Mouse (Mus musculus): Measurements from ENCODE around the gene Carmil2. TPM values are rescaled to one million over a fixed set of nuclear protein-coding genes. Genes with fewer than 3 reads are reported as not detected.

Gene Carmil2
- total and polyA plus RNA-seq, 2 experiments from 2014 or later: 6.0 to 30.5 TPM

- Histone ChIP-seq H3K36me3 (ENCODE audit: insufficient read depth, low read length) (peaks cover 24% of the 10 kb centered on the region; the same call in 1 of the 2 replicates), H3K4me1 (ENCODE audit: insufficient read depth, low read length) (peaks cover 11% of the 10 kb centered on the region), H3K9me3 (ENCODE audit: low read length) (no peaks in the 10 kb centered on the region), H3K9ac (replicated peaks; ENCODE audit: low read length) (peak within 1 kb of the TSS; percentile 53), H3K4me3 (ENCODE audit: low read length) (peak within 1 kb of the TSS; percentile 72), H3K27ac (peak within 1 kb of the TSS; percentile 92), H3K27me3 (ENCODE audit: insufficient read depth, low read length) (no peaks in the 10 kb centered on the region), H3K4me2 (ENCODE audit: low read depth, low read length) (peak within 1 kb of the TSS; percentile 98)
- ATAC-seq (peak; percentile 80), DNase-seq (ENCODE audit: low spot score) (peak; percentile 97)
- peak; percentile 34 for TF ChIP-seq CTCF (IDR thresholded peaks at IDR 0.05; ENCODE audit: low read depth)
- under 1% methylated on average over 57 of the region's 60 CpGs for WGBS
These were observed 15.1 kb downstream of the Carmil2 start, which contains the start of the genes Acd and Pard6a for GRCm38 (mm10) chr8:105700966-105701824. Gene Acd, minus strand, starts transcription at chr8:105701102. Gene Pard6a, plus strand, starts transcription at chr8:105701148.

DNA sequence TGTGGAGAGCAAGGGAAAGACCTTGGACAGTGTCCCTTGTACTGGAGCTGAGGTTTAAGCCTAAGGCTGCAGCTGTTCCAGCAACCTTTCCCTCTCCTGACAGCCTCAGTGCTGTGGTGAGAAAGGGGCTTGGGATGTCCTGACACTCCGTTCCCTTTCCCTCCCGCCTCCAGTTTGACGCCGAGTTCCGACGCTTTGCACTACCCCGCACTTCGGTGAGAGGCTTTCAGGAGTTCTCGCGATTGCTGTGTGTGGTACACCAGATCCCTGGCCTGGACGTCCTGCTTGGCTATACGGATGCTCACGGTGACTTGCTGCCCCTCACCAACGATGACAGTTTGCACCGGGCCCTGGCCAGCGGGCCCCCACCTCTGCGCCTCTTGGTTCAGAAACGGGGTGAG lies 15.9 kb downstream of the Carmil2 start:
- peaks cover 19% of the 10 kb centered on the region; the same call in 1 of the 2 replicates for H3K36me3 ChIP-seq (ENCODE audit: insufficient read depth, low read length)
- no peaks in the 10 kb centered on the region for H3K27me3 ChIP-seq (ENCODE audit: insufficient read depth, low read length)
- 31% methylated on average over 18 of the region's 18 CpGs for WGBS
- ATAC-seq (peak; percentile 10; the same call in 1 of the 2 replicates), DNase-seq (ENCODE audit: low spot score) (peak; percentile 38)
- H3K9me3 ChIP-seq (ENCODE audit: low read length): no peaks in the 10 kb centered on the region
- peaks cover 19% of the 10 kb centered on the region for H3K4me1 ChIP-seq (ENCODE audit: insufficient read depth, low read length)
- peak overlapping the region; percentile 92 for H3K27ac ChIP-seq
- peak overlapping the region; percentile 98 for H3K4me2 ChIP-seq (ENCODE audit: low read depth, low read length)
- TF ChIP-seq CTCF (IDR thresholded peaks at IDR 0.05; ENCODE audit: low read depth): no peak
- H3K4me3 ChIP-seq (ENCODE audit: low read length): peak overlapping the region; percentile 72
- peak overlapping the region; percentile 53 for H3K9ac ChIP-seq (replicated peaks; ENCODE audit: low read length)

- no peak overlapping the region for H3K4me3 ChIP-seq (ENCODE audit: low read length)
- H3K27me3 ChIP-seq (ENCODE audit: insufficient read depth, low read length): no peaks in the 10 kb centered on the region
- H3K4me2 ChIP-seq (ENCODE audit: low read depth, low read length): no peak overlapping the region
- peaks cover 19% of the 10 kb centered on the region for H3K4me1 ChIP-seq (ENCODE audit: insufficient read depth, low read length)
- ATAC-seq: no peak
- DNase-seq (ENCODE audit: low spot score): no peak
- H3K9me3 ChIP-seq (ENCODE audit: low read length): no peaks in the 10 kb centered on the region
- H3K27ac ChIP-seq: no peak overlapping the region
- H3K36me3 ChIP-seq (ENCODE audit: insufficient read depth, low read length): peaks cover 14% of the 10 kb centered on the region; the same call in 1 of the 2 replicates
- no peak for TF ChIP-seq CTCF (IDR thresholded peaks at IDR 0.05; ENCODE audit: low read depth)
- no peak overlapping the region for H3K9ac ChIP-seq (replicated peaks; ENCODE audit: low read length)
- WGBS: 94% methylated on average over 24 of the region's 24 CpGs
These were observed 16.8 kb downstream of the Carmil2 start for GRCm38 (mm10) chr8:105702731-105703415.

- no peak for ATAC-seq
- H3K27ac ChIP-seq: no peak overlapping the region
- H3K36me3 ChIP-seq (ENCODE audit: insufficient read depth, low read length): 0 out of 2 replicates have a peak, but pooled peaks cover 4% of the 10 kb centered on the region
- H3K4me3 ChIP-seq (ENCODE audit: low read length): no peak overlapping the region
- no peak overlapping the region for H3K4me2 ChIP-seq (ENCODE audit: low read depth, low read length)
- TF ChIP-seq CTCF (IDR thresholded peaks at IDR 0.05; ENCODE audit: low read depth): no peak
- 86% methylated on average over 34 of the region's 34 CpGs for WGBS
- no peak overlapping the region for H3K9ac ChIP-seq (replicated peaks; ENCODE audit: low read length)
- H3K9me3 ChIP-seq (ENCODE audit: low read length): no peaks in the 10 kb centered on the region
- no peaks in the 10 kb centered on the region for H3K27me3 ChIP-seq (ENCODE audit: insufficient read depth, low read length)
- H3K4me1 ChIP-seq (ENCODE audit: insufficient read depth, low read length): peaks cover 24% of the 10 kb centered on the region
- DNase-seq (ENCODE audit: low spot score): no peak
These were observed 18.2 kb downstream of the Carmil2 start for GRCm38 (mm10) chr8:105704146-105704812.

- Histone ChIP-seq H3K36me3 (ENCODE audit: insufficient read depth, low read length) (0 out of 2 replicates have a peak, but pooled peaks cover 4% of the 10 kb centered on the region), H3K27me3 (ENCODE audit: insufficient read depth, low read length) (no peaks in the 10 kb centered on the region), H3K27ac (no peak overlapping the region), H3K4me2 (ENCODE audit: low read depth, low read length) (no peak overlapping the region), H3K9me3 (ENCODE audit: low read length) (no peaks in the 10 kb centered on the region), H3K9ac (replicated peaks; ENCODE audit: low read length) (no peak overlapping the region), H3K4me1 (ENCODE audit: insufficient read depth, low read length) (peaks cover 22% of the 10 kb centered on the region), H3K4me3 (ENCODE audit: low read length) (no peak overlapping the region)
- DNase-seq (ENCODE audit: low spot score) (no peak), ATAC-seq (no peak)
- WGBS: 76% methylated on average over 6 of the region's 6 CpGs
- TF ChIP-seq CTCF (IDR thresholded peaks at IDR 0.05; ENCODE audit: low read depth): no peak
These were observed 18.9 kb downstream of the Carmil2 start for GRCm38 (mm10) chr8:105704955-105705354.

GRCm38 (mm10) chr8:105706426-105706825 lies 20.4 kb downstream of the Carmil2 start:
- H3K4me2 ChIP-seq (ENCODE audit: low read depth, low read length): peak overlapping the region; percentile 99
- no peak overlapping the region for H3K9ac ChIP-seq (replicated peaks; ENCODE audit: low read length)
- no peaks in the 10 kb centered on the region for H3K9me3 ChIP-seq (ENCODE audit: low read length)
- H3K36me3 ChIP-seq (ENCODE audit: insufficient read depth, low read length): 0 out of 2 replicates have a peak, but pooled peaks cover 4% of the 10 kb centered on the region
- no peak overlapping the region for H3K4me3 ChIP-seq (ENCODE audit: low read length)
- ATAC-seq (no peak), DNase-seq (ENCODE audit: low spot score) (no peak)
- H3K27me3 ChIP-seq (ENCODE audit: insufficient read depth, low read length): no peaks in the 10 kb centered on the region
- WGBS: 68% methylated on average over 12 of the region's 12 CpGs
- no peak for TF ChIP-seq CTCF (IDR thresholded peaks at IDR 0.05; ENCODE audit: low read depth)
- H3K4me1 ChIP-seq (ENCODE audit: insufficient read depth, low read length): peaks cover 16% of the 10 kb centered on the region; the same call in 1 of the 2 replicates
- H3K27ac ChIP-seq: no peak overlapping the region
